Mouse (Mus musculus) neural tube, embryonic 10.5 days (tissue): Measurements from ENCODE around the gene Ktn1.

Experiments
- DNase-seq: peaks from one replicate; pipeline ENCODE4 v3.0.0-alpha.2; 2017; ENCODE audit warnings: low spot score; ENCODE audit errors: extremely low spot score

The Ktn1 gene

GRCm38 (mm10) chr14:47648218-47648617, at the start of gene Ktn1:
Gene Ktn1, plus strand, starts transcription at chr14:47648448.
- DNase-seq: no peak

GRCm38 (mm10) chr14:47613254-47613653, 35.0 kb upstream of the Ktn1 start:
- no peak for DNase-seq

GRCm38 (mm10) chr14:47618891-47619290, 29.4 kb upstream of the Ktn1 start:
- DNase-seq: no peak

GRCm38 (mm10) chr14:47621901-47622300, 26.3 kb upstream of the Ktn1 start:
- no peak for DNase-seq

- no peak for DNase-seq
Measured at GRCm38 (mm10) chr14:47624837-47625236, 23.4 kb upstream of the Ktn1 start.

- no peak for DNase-seq
Measured at GRCm38 (mm10) chr14:47626143-47626542, 22.1 kb upstream of the Ktn1 start.

- DNase-seq: no peak
Measured at GRCm38 (mm10) chr14:47626812-47627211, 21.4 kb upstream of the Ktn1 start.

- DNase-seq: no peak
Measured at GRCm38 (mm10) chr14:47627360-47627759, 20.9 kb upstream of the Ktn1 start.

GRCm38 (mm10) chr14:47632419-47632818, 15.8 kb upstream of the Ktn1 start:
- no peak for DNase-seq

- DNase-seq: no peak
Measured at GRCm38 (mm10) chr14:47634410-47634809, 13.8 kb upstream of the Ktn1 start.

GRCm38 (mm10) chr14:47634846-47635245, 13.4 kb upstream of the Ktn1 start:
- DNase-seq: no peak

- DNase-seq: no peak
Measured at GRCm38 (mm10) chr14:47638316-47638895, 9.8 kb upstream of the Ktn1 start.

GRCm38 (mm10) chr14:47645620-47646019, 2.6 kb upstream of the Ktn1 start:
- no peak for DNase-seq

- DNase-seq: peak; percentile 22
Measured at GRCm38 (mm10) chr14:47646246-47646645, 2.0 kb upstream of the Ktn1 start.

GRCm38 (mm10) chr14:47646696-47647516, 1.3 kb upstream of the Ktn1 start:
- no peak for DNase-seq

GRCm38 (mm10) chr14:47648706-47649630, 720 bp downstream of the Ktn1 start:
- DNase-seq: peak; percentile 85

GRCm38 (mm10) chr14:47649631-47650337, 1.5 kb downstream of the Ktn1 start:
- DNase-seq: no peak

- no peak for DNase-seq
Measured at GRCm38 (mm10) chr14:47650338-47650720, 2.1 kb downstream of the Ktn1 start.

- no peak for DNase-seq
Measured at GRCm38 (mm10) chr14:47651272-47651671, 3.0 kb downstream of the Ktn1 start.

- no peak for DNase-seq
Measured at GRCm38 (mm10) chr14:47655444-47655843, 7.2 kb downstream of the Ktn1 start.

- DNase-seq: no peak
Measured at GRCm38 (mm10) chr14:47663844-47664469, 15.7 kb downstream of the Ktn1 start.
